Mouse (Mus musculus): ENCODE measurements around the gene Grcc10. TPM values are rescaled to one million over a fixed set of nuclear protein-coding genes. Genes with fewer than 3 reads are reported as not detected.
A peak's percentile ranks its signal among the peaks of the same experiment; 100 is the strongest.

The Grcc10 gene
- polyA plus RNA-seq, 1 experiment = 352 TPM

DNA sequence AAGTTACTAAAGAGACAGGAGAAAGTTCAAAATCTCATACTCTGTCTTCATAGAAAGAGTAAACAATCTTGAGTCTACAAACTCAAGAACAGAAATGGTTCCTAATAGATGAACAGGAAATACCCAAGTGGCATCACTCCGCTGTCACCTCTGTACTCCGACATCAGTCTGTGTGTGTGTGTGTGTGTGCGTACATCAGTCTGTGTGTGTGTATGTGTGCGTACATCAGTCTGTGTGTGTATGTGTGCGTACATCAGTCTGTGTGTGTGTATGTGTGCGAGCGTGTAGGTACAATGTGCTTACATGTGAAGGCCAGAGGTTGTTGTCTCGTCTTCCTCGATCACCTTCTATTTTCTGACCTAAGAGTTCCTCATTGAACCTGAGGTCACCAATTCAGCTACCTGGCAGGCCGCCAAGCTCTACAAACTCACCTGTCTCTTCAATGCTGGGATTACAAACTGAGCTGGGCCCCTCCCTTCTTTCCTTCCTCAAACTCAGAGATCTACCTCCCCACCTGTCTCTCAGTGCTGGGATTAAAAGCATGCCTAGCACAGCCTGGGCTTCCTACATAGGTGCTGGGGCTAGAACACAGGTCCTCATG lies 32.8 kb downstream of the Grcc10 start:
- Histone ChIP-seq H3K4me3 (ENCODE audit: insufficient read depth, low read length) (no peak overlapping the region), H3K27ac (ENCODE audit: insufficient read depth, low read length) (no peak overlapping the region), H3K4me1 (ENCODE audit: control insufficient read depth, insufficient read depth, low read length) (peaks cover 4% of the 10 kb centered on the region; the same call in 1 of the 2 replicates)
- no peak for TF ChIP-seq CTCF (IDR thresholded peaks at IDR 0.05; ENCODE audit: extremely low read depth, insufficient read depth, low read length)

DNA sequence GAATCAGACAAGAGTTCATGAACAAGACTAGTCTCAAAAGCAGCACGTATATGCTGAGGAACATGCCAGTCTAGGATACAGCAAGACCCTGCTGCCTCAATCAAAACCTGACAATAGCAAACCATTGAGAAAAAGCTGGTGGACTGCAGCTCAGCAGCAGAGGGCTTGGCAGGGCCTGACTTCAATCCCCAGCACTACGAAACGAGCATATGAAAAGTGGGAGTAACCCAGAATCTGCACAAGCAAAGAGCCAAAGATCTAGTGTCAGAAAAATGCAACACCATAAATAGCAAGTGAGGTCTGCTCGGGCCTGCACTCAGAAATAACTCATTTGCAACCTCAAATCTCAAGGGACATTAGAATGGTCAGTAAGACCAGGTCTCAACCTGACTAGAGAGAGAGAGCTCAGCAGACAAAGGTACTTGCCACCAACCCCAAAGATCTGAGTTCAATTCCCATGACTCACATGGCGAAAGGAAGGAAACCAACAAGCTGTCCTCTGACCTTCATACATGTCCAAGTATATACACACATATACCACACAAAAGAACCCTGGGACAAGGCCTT lies 35.0 kb downstream of the Grcc10 start:
- no peak overlapping the region for H3K27ac ChIP-seq (ENCODE audit: insufficient read depth, low read length)
- H3K4me3 ChIP-seq (ENCODE audit: insufficient read depth, low read length) = no peak overlapping the region
- no peak for TF ChIP-seq POLR2A (IDR thresholded peaks at IDR 0.05; ENCODE audit: extremely low read depth, insufficient read depth, low read length)
- TF ChIP-seq CTCF (IDR thresholded peaks at IDR 0.05; ENCODE audit: extremely low read depth, insufficient read depth, low read length) = no peak
- H3K4me1 ChIP-seq (ENCODE audit: control insufficient read depth, insufficient read depth, low read length) = peaks cover 1% of the 10 kb centered on the region; the same call in 1 of the 2 replicates

DNA sequence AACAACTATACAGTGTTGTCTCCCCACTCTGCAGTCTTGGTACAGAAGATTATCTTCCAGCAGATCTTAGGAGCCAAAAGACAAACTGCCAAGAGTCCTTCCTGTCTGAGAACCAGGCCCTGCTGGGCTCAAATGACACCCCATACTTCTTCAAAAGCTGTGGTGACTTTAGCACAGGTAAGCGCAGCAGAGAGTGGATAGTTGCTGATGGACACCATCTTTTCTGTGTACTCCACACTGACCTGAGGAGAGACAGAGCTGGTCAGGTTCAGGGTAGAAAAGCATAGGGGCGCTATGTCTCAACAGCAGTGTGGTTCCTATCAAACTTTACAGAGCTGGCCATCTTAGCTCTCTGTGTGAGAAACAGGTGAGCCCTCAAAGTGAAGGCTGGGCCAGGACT lies 36.8 kb downstream of the Grcc10 start:
- TF ChIP-seq POLR2A (IDR thresholded peaks at IDR 0.05; ENCODE audit: extremely low read depth, insufficient read depth, low read length) (no peak), CTCF (IDR thresholded peaks at IDR 0.05; ENCODE audit: extremely low read depth, insufficient read depth, low read length) (no peak)
- Histone ChIP-seq H3K4me3 (ENCODE audit: insufficient read depth, low read length) (no peak overlapping the region), H3K27ac (ENCODE audit: insufficient read depth, low read length) (no peak overlapping the region), H3K4me1 (ENCODE audit: control insufficient read depth, insufficient read depth, low read length) (peaks cover 4% of the 10 kb centered on the region)

DNA sequence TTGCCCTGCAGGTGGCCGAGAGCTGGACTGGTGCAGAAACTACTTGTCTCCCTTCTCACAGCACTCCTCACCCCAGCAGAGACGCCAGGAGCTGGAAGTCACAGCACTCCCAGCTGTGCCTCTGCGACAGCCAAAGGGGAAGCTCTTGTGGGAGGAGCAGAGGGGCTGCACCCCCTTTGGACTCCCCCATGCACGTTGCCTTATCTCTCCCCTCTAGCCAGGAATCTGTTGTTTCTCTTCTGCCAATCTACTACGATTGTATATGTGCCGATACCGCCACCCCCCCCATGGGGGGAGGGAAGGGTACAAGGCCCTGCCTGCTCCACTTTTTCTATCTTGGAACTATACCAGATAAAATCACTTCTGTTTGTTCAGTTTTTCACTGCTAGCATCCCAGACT lies 37.4 kb downstream of the Grcc10 start:
- Histone ChIP-seq H3K4me3 (ENCODE audit: insufficient read depth, low read length) (no peak overlapping the region), H3K4me1 (ENCODE audit: control insufficient read depth, insufficient read depth, low read length) (peaks cover 4% of the 10 kb centered on the region), H3K27ac (ENCODE audit: insufficient read depth, low read length) (no peak overlapping the region)
- no peak for TF ChIP-seq POLR2A (IDR thresholded peaks at IDR 0.05; ENCODE audit: extremely low read depth, insufficient read depth, low read length)
- no peak for TF ChIP-seq CTCF (IDR thresholded peaks at IDR 0.05; ENCODE audit: extremely low read depth, insufficient read depth, low read length)

DNA sequence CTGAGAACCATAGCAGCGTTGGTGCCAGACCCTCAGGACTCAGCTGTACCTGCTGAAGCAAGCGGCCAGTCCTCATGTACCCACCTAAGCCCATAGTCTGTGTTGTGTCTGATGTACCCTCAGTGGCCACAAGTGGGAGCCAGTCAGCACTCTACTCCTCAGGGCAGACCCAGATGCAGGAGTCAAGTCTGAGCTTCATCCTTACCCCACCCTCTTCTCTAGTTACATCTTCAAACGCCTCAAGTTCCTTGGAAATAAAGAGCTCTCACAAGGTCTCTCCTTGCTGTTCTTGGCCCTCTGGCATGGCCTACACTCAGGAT lies 38.4 kb downstream of the Grcc10 start:
- H3K4me3 ChIP-seq (ENCODE audit: insufficient read depth, low read length) = no peak overlapping the region
- H3K27ac ChIP-seq (ENCODE audit: insufficient read depth, low read length) = no peak overlapping the region
- peaks cover 4% of the 10 kb centered on the region for H3K4me1 ChIP-seq (ENCODE audit: control insufficient read depth, insufficient read depth, low read length)
- TF ChIP-seq CTCF (IDR thresholded peaks at IDR 0.05; ENCODE audit: extremely low read depth, insufficient read depth, low read length) = peak; percentile 77
- no peak for TF ChIP-seq POLR2A (IDR thresholded peaks at IDR 0.05; ENCODE audit: extremely low read depth, insufficient read depth, low read length)

DNA sequence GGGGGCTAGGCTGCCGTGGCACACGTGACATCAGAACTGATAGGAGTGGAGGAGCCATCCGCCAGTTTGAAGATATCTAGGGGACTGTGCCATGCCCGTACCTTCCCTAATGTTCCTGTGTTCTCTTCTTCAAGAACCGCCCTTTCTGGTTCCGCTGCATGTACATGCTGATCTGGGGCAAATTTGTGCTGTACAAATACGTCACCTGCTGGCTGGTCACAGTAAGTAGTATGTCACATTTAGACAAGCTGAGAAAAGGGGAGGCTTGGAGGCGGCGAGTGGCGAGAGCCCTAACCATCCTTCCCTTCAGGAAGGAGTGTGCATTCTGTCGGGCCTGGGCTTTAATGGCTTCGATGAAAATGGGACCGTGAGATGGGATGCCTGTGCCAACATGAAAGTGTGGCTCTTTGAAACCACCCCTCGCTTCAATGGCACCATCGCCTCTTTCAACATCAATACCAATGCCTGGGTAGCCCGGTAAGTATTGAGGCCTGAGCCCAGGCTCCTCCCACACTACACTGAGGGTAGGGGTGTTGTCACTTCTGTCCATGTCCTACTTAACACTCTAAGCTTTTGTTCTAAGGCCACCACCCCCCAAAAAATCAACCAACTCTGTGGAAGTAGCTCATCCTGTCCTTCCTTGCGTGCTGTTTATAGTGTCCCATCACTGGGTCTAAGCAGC lies 38.9 kb downstream of the Grcc10 start:
- H3K4me3 ChIP-seq (ENCODE audit: insufficient read depth, low read length) = no peak overlapping the region
- no peak for TF ChIP-seq POLR2A (IDR thresholded peaks at IDR 0.05; ENCODE audit: extremely low read depth, insufficient read depth, low read length)
- TF ChIP-seq CTCF (IDR thresholded peaks at IDR 0.05; ENCODE audit: extremely low read depth, insufficient read depth, low read length) = 0 out of 2 replicates have a peak, but pooled peaks have one; percentile 4
- no peak overlapping the region for H3K27ac ChIP-seq (ENCODE audit: insufficient read depth, low read length)
- H3K4me1 ChIP-seq (ENCODE audit: control insufficient read depth, insufficient read depth, low read length) = peaks cover 4% of the 10 kb centered on the region

DNA sequence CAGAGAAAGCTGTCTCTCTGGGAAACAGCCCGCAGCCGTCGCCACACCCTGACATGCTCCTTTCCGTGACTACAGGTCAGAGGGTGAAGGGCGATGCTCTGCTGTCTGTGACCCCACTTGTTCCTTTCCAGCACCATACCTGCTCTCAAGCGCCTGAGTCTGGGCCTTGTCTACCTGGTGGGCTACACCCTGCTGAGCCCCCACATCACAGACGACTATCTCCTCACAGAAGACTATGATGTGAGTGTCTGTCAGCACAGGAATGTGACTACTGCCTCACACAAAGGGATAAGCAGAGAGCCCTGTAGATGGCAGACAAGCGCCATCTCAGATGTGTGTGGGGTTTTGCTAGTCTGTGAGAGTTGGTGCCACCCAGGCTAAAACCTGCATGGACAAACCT lies 39.8 kb downstream of the Grcc10 start:
- Histone ChIP-seq H3K27ac (ENCODE audit: insufficient read depth, low read length) (no peak overlapping the region), H3K4me1 (ENCODE audit: control insufficient read depth, insufficient read depth, low read length) (peaks cover 3% of the 10 kb centered on the region), H3K4me3 (ENCODE audit: insufficient read depth, low read length) (no peak overlapping the region)
- TF ChIP-seq CTCF (IDR thresholded peaks at IDR 0.05; ENCODE audit: extremely low read depth, insufficient read depth, low read length) (no peak), POLR2A (IDR thresholded peaks at IDR 0.05; ENCODE audit: extremely low read depth, insufficient read depth, low read length) (no peak)

DNA sequence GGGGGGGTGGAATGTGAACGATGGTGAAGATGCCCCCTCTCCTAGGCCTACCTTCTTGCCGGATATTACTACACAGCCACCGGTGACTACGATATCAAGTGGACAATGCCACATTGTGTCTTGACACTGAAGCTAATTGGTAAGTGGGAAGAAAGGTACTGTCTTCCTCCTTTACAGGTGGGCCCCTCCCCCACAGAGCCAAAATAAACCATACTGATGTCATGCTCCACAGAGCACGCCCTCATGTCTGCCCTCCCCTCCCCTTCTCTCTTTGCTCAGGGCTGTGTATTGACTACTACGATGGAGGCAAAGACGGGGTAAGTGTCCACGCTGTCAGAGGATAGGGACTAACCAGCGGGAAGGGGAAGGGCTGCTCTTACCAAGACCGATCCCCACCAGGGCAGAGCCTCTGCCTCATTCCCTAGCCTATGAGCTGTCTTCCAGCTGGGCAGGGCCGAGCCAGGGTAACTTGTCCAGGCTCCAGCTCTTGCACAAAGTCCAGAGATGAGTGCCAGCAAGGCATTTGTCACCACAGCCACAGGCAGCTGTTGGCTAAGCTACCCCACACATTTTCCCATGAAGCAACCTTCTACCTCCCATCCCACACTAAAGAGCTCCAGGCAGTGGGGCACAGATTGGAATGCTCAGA lies 41.1 kb downstream of the Grcc10 start:
- peak overlapping the region; percentile 2; the same call in 1 of the 2 replicates for H3K27ac ChIP-seq (ENCODE audit: insufficient read depth, low read length)
- TF ChIP-seq CTCF (IDR thresholded peaks at IDR 0.05; ENCODE audit: extremely low read depth, insufficient read depth, low read length) (no peak), POLR2A (IDR thresholded peaks at IDR 0.05; ENCODE audit: extremely low read depth, insufficient read depth, low read length) (no peak)

DNA sequence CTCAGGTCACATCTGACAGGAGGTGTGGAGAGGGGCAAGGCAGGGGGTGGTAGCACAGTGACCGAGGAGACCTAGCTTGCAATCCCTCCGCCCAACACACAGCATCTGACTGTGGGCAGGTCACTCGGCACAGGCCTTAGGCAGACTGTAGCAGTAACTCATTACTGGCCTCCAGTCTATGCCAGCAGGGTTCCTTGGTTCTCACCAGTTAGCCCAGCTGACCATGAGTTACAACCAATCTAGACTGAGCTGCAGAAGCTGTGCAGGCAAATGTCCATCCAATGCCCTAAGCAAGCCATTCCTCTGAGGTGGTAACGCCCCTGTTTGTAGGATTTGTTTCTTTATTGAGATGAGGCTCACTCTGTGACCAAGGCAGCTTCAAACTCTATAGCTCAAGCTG lies 41.8 kb downstream of the Grcc10 start:
- no peak overlapping the region for H3K27ac ChIP-seq (ENCODE audit: insufficient read depth, low read length)
- H3K4me1 ChIP-seq (ENCODE audit: control insufficient read depth, insufficient read depth, low read length) = peaks cover 3% of the 10 kb centered on the region
- TF ChIP-seq POLR2A (IDR thresholded peaks at IDR 0.05; ENCODE audit: extremely low read depth, insufficient read depth, low read length) (no peak), CTCF (IDR thresholded peaks at IDR 0.05; ENCODE audit: extremely low read depth, insufficient read depth, low read length) (no peak)
- no peak overlapping the region for H3K4me3 ChIP-seq (ENCODE audit: insufficient read depth, low read length)

More for the DNA sequence above, 41.1 kb downstream of the Grcc10 start:
- peaks cover 2% of the 10 kb centered on the region for H3K4me1 ChIP-seq (ENCODE audit: control insufficient read depth, insufficient read depth, low read length)
- H3K4me3 ChIP-seq (ENCODE audit: insufficient read depth, low read length) = no peak overlapping the region
